In genomic region chr6:42369870-42370269, GRCm38 (mm10) we compare ENCODE assay signal across 16 mouse cellular contexts. TPM values are rescaled to one million over a fixed set of nuclear protein-coding genes. Genes with fewer than 3 reads are reported as not detected.
DNase-seq lines count a peak whose midpoint lies in the region; ATAC-seq and TF ChIP-seq lines count a peak whose summit lies in the region.
"Had no signal": no experiment of that assay in that cellular context is flagged by ENCODE, and none has a peak within 500 bp of the region (broad histone marks: within the 10 kb centered on the region; RNA-seq: fewer than 3 reads in every experiment).

No protein-coding gene starts in this region.

- H3K36me3 ChIP-seq in liver, postnatal 0 days (replicated peaks; ENCODE audit: insufficient read depth, low read length): 0 out of 2 replicates have a peak, but pooled peaks cover 4% of the 10 kb centered on the region
- no peaks in the 10 kb centered on the region for H3K36me3 ChIP-seq in forebrain, embryonic 12.5 days (replicated peaks)
- H3K36me3 ChIP-seq in limb, embryonic 11.5 days (ENCODE audit: control insufficient read depth, insufficient read depth, low read length): no peaks in the 10 kb centered on the region
- H3K36me3 ChIP-seq in hindbrain, embryonic 14.5 days (replicated peaks; ENCODE audit: control insufficient read depth, insufficient read depth): no peaks in the 10 kb centered on the region
- H3K36me3 ChIP-seq: embryonic facial prominence, embryonic 15.5 days; G1E; limb, embryonic 12.5 days had no signal

- TF ChIP-seq EP300 in liver, postnatal 0 days (IDR thresholded peaks at IDR 0.05; ENCODE audit: low read depth): no peak

- WGBS in liver, postnatal 0 days (ENCODE audit: insufficient replicate concordance): 39% methylated on average over 3 of the region's 3 CpGs
- WGBS in forebrain, embryonic 12.5 days: 1% methylated on average over 3 of the region's 3 CpGs
- WGBS in limb, embryonic 11.5 days: 11% methylated on average over 3 of the region's 3 CpGs
- WGBS in hindbrain, embryonic 14.5 days: 3% methylated on average over 3 of the region's 3 CpGs

- H3K27me3 ChIP-seq in liver, postnatal 0 days (ENCODE audit: insufficient read depth, low read length): no peaks in the 10 kb centered on the region
- peaks cover 28% of the 10 kb centered on the region for H3K27me3 ChIP-seq in forebrain, embryonic 12.5 days
- no peaks in the 10 kb centered on the region for H3K27me3 ChIP-seq in limb, embryonic 11.5 days (ENCODE audit: control insufficient read depth, insufficient read depth, low read length)
- peaks cover 5% of the 10 kb centered on the region; the same call in 1 of the 2 replicates for H3K27me3 ChIP-seq in hindbrain, embryonic 14.5 days (ENCODE audit: control insufficient read depth, insufficient read depth, low read length)
- H3K27me3 ChIP-seq: embryonic facial prominence, embryonic 15.5 days; limb, embryonic 12.5 days had no signal

- H3K4me1 ChIP-seq in liver, postnatal 0 days (ENCODE audit: insufficient read depth): peaks cover 34% of the 10 kb centered on the region
- peaks cover 17% of the 10 kb centered on the region for H3K4me1 ChIP-seq in forebrain, embryonic 12.5 days
- H3K4me1 ChIP-seq in limb, embryonic 11.5 days (ENCODE audit: control insufficient read depth, insufficient read depth, low read length): peaks cover 7% of the 10 kb centered on the region; the same call in 1 of the 2 replicates
- peaks cover 8% of the 10 kb centered on the region for H3K4me1 ChIP-seq in hindbrain, embryonic 14.5 days (replicated peaks; ENCODE audit: control insufficient read depth, insufficient read depth, low read length)

- no peak for TF ChIP-seq CTCF in liver, postnatal 0 days (IDR thresholded peaks at IDR 0.05; ENCODE audit: low read depth)

- DNase-seq in heart, adult 18-20 months: peak; percentile 46 to 68
- no peak for DNase-seq in heart, adult 8-10 months (ENCODE audit: low spot score)
- DNase-seq in liver, postnatal 0 days: peak; percentile 52
- no peak for DNase-seq in liver
- peak; percentile 54 for DNase-seq in limb, embryonic 11.5 days (ENCODE audit: low spot score)
- DNase-seq in urinary bladder, adult 18-20 months (ENCODE audit: low spot score in 2 of 2): no peak
- no peak for DNase-seq in hindbrain, embryonic 14.5 days (ENCODE audit: low spot score)
- DNase-seq: gastrocnemius, adult 2 months; right cerebral cortex, postnatal 4 days had no signal

- H3K4me2 ChIP-seq in liver, postnatal 0 days (ENCODE audit: low read depth, low read length): no peak overlapping the region
- no peak overlapping the region for H3K4me2 ChIP-seq in forebrain, embryonic 12.5 days
- no peak overlapping the region for H3K4me2 ChIP-seq in limb, embryonic 11.5 days (ENCODE audit: low read depth, severe bottlenecking)
- no peak overlapping the region for H3K4me2 ChIP-seq in hindbrain, embryonic 14.5 days (replicated peaks)
- H3K4me2 ChIP-seq: embryonic facial prominence, embryonic 15.5 days; limb, embryonic 12.5 days had no signal

- H3K9ac ChIP-seq in liver, postnatal 0 days (replicated peaks): no peak overlapping the region
- H3K9ac ChIP-seq in forebrain, embryonic 12.5 days: no peak overlapping the region
- no peak overlapping the region for H3K9ac ChIP-seq in limb, embryonic 11.5 days (ENCODE audit: low read length)
- no peak overlapping the region for H3K9ac ChIP-seq in hindbrain, embryonic 14.5 days
- H3K9ac ChIP-seq: embryonic facial prominence, embryonic 15.5 days; limb, embryonic 12.5 days had no signal

- no peaks in the 10 kb centered on the region for H3K9me3 ChIP-seq in liver, postnatal 0 days (ENCODE audit: low read length)
- no peaks in the 10 kb centered on the region for H3K9me3 ChIP-seq in forebrain, embryonic 12.5 days
- no peaks in the 10 kb centered on the region for H3K9me3 ChIP-seq in limb, embryonic 11.5 days (ENCODE audit: control insufficient read depth, low read length)
- no peaks in the 10 kb centered on the region for H3K9me3 ChIP-seq in hindbrain, embryonic 14.5 days (ENCODE audit: control insufficient read depth, low read length)
- H3K9me3 ChIP-seq: embryonic facial prominence, embryonic 15.5 days; G1E; limb, embryonic 12.5 days had no signal

- H3K4me3 ChIP-seq in liver, postnatal 0 days (ENCODE audit: low read depth, low read length): no peak overlapping the region
- no peak overlapping the region for H3K4me3 ChIP-seq in forebrain, embryonic 12.5 days (replicated peaks)
- H3K4me3 ChIP-seq in limb, embryonic 11.5 days (ENCODE audit: low read depth, low read length): no peak overlapping the region
- H3K4me3 ChIP-seq in hindbrain, embryonic 14.5 days (replicated peaks; ENCODE audit: low read length): no peak overlapping the region
- H3K4me3 ChIP-seq: embryonic facial prominence, embryonic 15.5 days; gastrocnemius, adult 2 months; limb, embryonic 12.5 days had no signal

- peak overlapping the region; percentile 56 for H3K27ac ChIP-seq in liver, postnatal 0 days (ENCODE audit: low read depth)
- no peak overlapping the region for H3K27ac ChIP-seq in forebrain, embryonic 12.5 days
- no peak overlapping the region for H3K27ac ChIP-seq in limb, embryonic 11.5 days (replicated peaks; ENCODE audit: low read depth, low read length)
- H3K27ac ChIP-seq in hindbrain, embryonic 14.5 days: no peak overlapping the region
- H3K27ac ChIP-seq: embryonic facial prominence, embryonic 15.5 days; limb, embryonic 12.5 days; stomach, postnatal 0 days had no signal

- ATAC-seq in liver, postnatal 0 days: peak; percentile 67
- ATAC-seq in forebrain, embryonic 12.5 days (ENCODE audit: low FRiP score): 0 out of 2 replicates have a peak, but pooled peaks have one; percentile 42
- ATAC-seq in limb, embryonic 11.5 days (ENCODE audit: insufficient number of reproducible peaks, low FRiP score, low TSS enrichment, low read depth): no peak
- no peak for ATAC-seq in hindbrain, embryonic 14.5 days (ENCODE audit: low FRiP score)
- ATAC-seq: midbrain, embryonic 16.5 days had no signal

RNA-seq across cellular contexts. Expression of gene Epha1, which starts 3.2 kb away (rescaled TPM):
- under 1 TPM; 0.20 to 0.26 TPM for total RNA-seq in heart, adult 18-20 months (2021)
- under 1 TPM; 0.19 to 0.37 (median 0.27) TPM for total RNA-seq in heart, adult 8-10 months (2022)
- polyA plus RNA-seq in liver, postnatal 0 days (2015; fragmentation: Nextera tagmentation; extraction: Ambion mirVana): 16.8 and 18.7 TPM in 2 replicates
- polyA plus RNA-seq in forebrain, embryonic 12.5 days (2016; fragmentation: Nextera tagmentation; extraction: Ambion mirVana): 0.69 and 1.4 TPM in 2 replicates
- 2.5 and 4.6 TPM in 2 replicates for polyA plus RNA-seq in limb, embryonic 11.5 days (2014; fragmentation: Nextera tagmentation; extraction: Ambion mirVana)
- 0.16 and 0.24 TPM in 2 replicates for polyA plus RNA-seq in hindbrain, embryonic 14.5 days (2014; fragmentation: Nextera tagmentation; extraction: Ambion mirVana)
- total RNA-seq: G1E had no signal
- polyA plus RNA-seq: G1E had no signal

RNA-seq across cellular contexts. Expression of gene Zyx, which starts 20.4 kb away (rescaled TPM):
- total RNA-seq in heart, adult 18-20 months (2021): 10 to 100 TPM; 50.2 to 51.8 TPM
- total RNA-seq in heart, adult 8-10 months (2022): 10 to 100 TPM; 39.3 to 47.4 (median 44.6) TPM
- polyA plus RNA-seq in liver, postnatal 0 days (2015; fragmentation: Nextera tagmentation; extraction: Ambion mirVana): 55.3 and 57.8 TPM in 2 replicates
- polyA plus RNA-seq in forebrain, embryonic 12.5 days (2016; fragmentation: Nextera tagmentation; extraction: Ambion mirVana): 66.6 and 71.1 TPM in 2 replicates
- polyA plus RNA-seq in limb, embryonic 11.5 days (2014; fragmentation: Nextera tagmentation; extraction: Ambion mirVana): 97.7 and 101 TPM in 2 replicates
- polyA plus RNA-seq in hindbrain, embryonic 14.5 days (2014; fragmentation: Nextera tagmentation; extraction: Ambion mirVana): 56.6 and 60.3 TPM in 2 replicates

RNA-seq across cellular contexts. Expression of gene Tas2r143, which starts 30.2 kb away (rescaled TPM):
- not detected for total RNA-seq in heart, adult 18-20 months (2021)
- not detected for total RNA-seq in heart, adult 8-10 months (2022)
- polyA plus RNA-seq in liver, postnatal 0 days (2015; fragmentation: Nextera tagmentation; extraction: Ambion mirVana): not detected in 2 replicates
- not detected in 2 replicates for polyA plus RNA-seq in forebrain, embryonic 12.5 days (2016; fragmentation: Nextera tagmentation; extraction: Ambion mirVana)
- not detected in 2 replicates for polyA plus RNA-seq in limb, embryonic 11.5 days (2014; fragmentation: Nextera tagmentation; extraction: Ambion mirVana)
- polyA plus RNA-seq in hindbrain, embryonic 14.5 days (2014; fragmentation: Nextera tagmentation; extraction: Ambion mirVana): not detected in 2 replicates
- total RNA-seq: gastrocnemius, adult 2 months had no signal
- polyA plus RNA-seq: embryonic facial prominence, embryonic 15.5 days; G1E; hindbrain, embryonic 16.5 days; limb, embryonic 12.5 days; midbrain, embryonic 16.5 days; stomach, postnatal 0 days had no signal

RNA-seq across cellular contexts. Expression of gene Tas2r135, which starts 35.4 kb away (rescaled TPM):
- total RNA-seq in heart, adult 18-20 months (2021): not detected
- total RNA-seq in heart, adult 8-10 months (2022): under 1 TPM in 1 of 4 experiments, not detected in 3; 0.25 TPM
- polyA plus RNA-seq in liver, postnatal 0 days (2015; fragmentation: Nextera tagmentation; extraction: Ambion mirVana): not detected in 2 replicates
- polyA plus RNA-seq in forebrain, embryonic 12.5 days (2016; fragmentation: Nextera tagmentation; extraction: Ambion mirVana): not detected in 2 replicates
- not detected in 2 replicates for polyA plus RNA-seq in limb, embryonic 11.5 days (2014; fragmentation: Nextera tagmentation; extraction: Ambion mirVana)
- polyA plus RNA-seq in hindbrain, embryonic 14.5 days (2014; fragmentation: Nextera tagmentation; extraction: Ambion mirVana): not detected in 2 replicates
- total RNA-seq: gastrocnemius, adult 2 months had no signal
- polyA plus RNA-seq: embryonic facial prominence, embryonic 15.5 days; G1E; hindbrain, embryonic 16.5 days; limb, embryonic 12.5 days; midbrain, embryonic 16.5 days; stomach, postnatal 0 days had no signal

RNA-seq across cellular contexts. Expression of gene Fam131b, which starts 45.4 kb away (rescaled TPM):
- under 1 TPM; 0.35 to 0.44 TPM for total RNA-seq in heart, adult 18-20 months (2021)
- under 1 TPM; 0.44 to 0.82 (median 0.51) TPM for total RNA-seq in heart, adult 8-10 months (2022)
- not detected in 2 replicates for polyA plus RNA-seq in liver, postnatal 0 days (2015; fragmentation: Nextera tagmentation; extraction: Ambion mirVana)
- 3.6 and 4.7 TPM in 2 replicates for polyA plus RNA-seq in forebrain, embryonic 12.5 days (2016; fragmentation: Nextera tagmentation; extraction: Ambion mirVana)
- polyA plus RNA-seq in limb, embryonic 11.5 days (2014; fragmentation: Nextera tagmentation; extraction: Ambion mirVana): 0.85 and 0.89 TPM in 2 replicates
- 7.2 and 7.9 TPM in 2 replicates for polyA plus RNA-seq in hindbrain, embryonic 14.5 days (2014; fragmentation: Nextera tagmentation; extraction: Ambion mirVana)

Comparison
In these comparisons a context has a peak if more than half of its experiments do, and no peak if none do; other contexts are left out.
1. DNase-seq: peak in heart, adult 18-20 months (2 of 2), liver, postnatal 0 days (single experiment) and limb, embryonic 11.5 days (single experiment); none in heart, adult 8-10 months (single experiment), liver (single experiment), urinary bladder, adult 18-20 months (0 of 2) and hindbrain, embryonic 14.5 days (single experiment).
2. ATAC-seq: peak in liver, postnatal 0 days (single experiment) and forebrain, embryonic 12.5 days (single experiment); none in limb, embryonic 11.5 days (single experiment) and hindbrain, embryonic 14.5 days (single experiment).